Mouse (Mus musculus) gastrocnemius, postnatal 14 days (tissue): ENCODE measurements around the gene Diras1. TPM values are rescaled to one million over a fixed set of nuclear protein-coding genes. Genes with fewer than 3 reads are reported as not detected.
"Not testable (repeated sequence)": the region's sequence is repeated elsewhere in the genome, so short reads cannot be mapped to it uniquely, and the experiment has no call there.

Source experiments
- DNase-seq: peaks from one replicate; pipeline ENCODE4 v3.0.0; 2021; ENCODE audit warnings: mixed read lengths
- intact Hi-C: fragments of 180-260 bp; cut with DNase I; formaldehyde crosslinking; loops from one replicate; pipeline ENCODE4 v1.15.1; 2025; ENCODE audit warnings: low total_unique reads
- total RNA-seq, 2 experiments: library from RNA; stranded (reverse); gene quantifications; 2 replicates each; pipeline ENCODE4 v1.2.3; 2021

Diras1 gene
- total RNA-seq, 2 experiments from 2014 or later = 0.24 to 0.72 TPM

- no peak for DNase-seq
- intact Hi-C loops = loop anchor here (5.0 kb wide), 1 partner anchor 46 kb away; no protein-coding TSS in a partner anchor
Measured at GRCm38 (mm10) chr10:81001161-81001560, 24.3 kb downstream of the Diras1 start.

GRCm38 (mm10) chr10:81000197-81001062 is 25.0 kb downstream of the Diras1 start:
- intact Hi-C loops = loop anchor here (5.0 kb wide), 1 partner anchor 47 kb away; no protein-coding TSS in a partner anchor
- no peak for DNase-seq

- DNase-seq = peak; percentile 79
- intact Hi-C loops = loop anchor here (5.0 to 10.0 kb wide), 2 partner anchors 48 to 195 kb away; partner anchors contain the start of gene Amh
Measured at GRCm38 (mm10) chr10:80999362-81000196, 25.9 kb downstream of the Diras1 start.

GRCm38 (mm10) chr10:80998778-80999177 is 26.7 kb downstream of the Diras1 start:
- no peak for DNase-seq
- intact Hi-C loops = loop anchor here (10.0 kb wide), 1 partner anchor 194 kb away; the partner anchor contains the start of gene Amh

- intact Hi-C loops = loop anchor here (10.0 kb wide), 1 partner anchor 193 kb away; the partner anchor contains the start of gene Amh
- no peak for DNase-seq
Measured at GRCm38 (mm10) chr10:80998021-80998420, 27.4 kb downstream of the Diras1 start.

GRCm38 (mm10) chr10:80997332-80997731 is 28.1 kb downstream of the Diras1 start:
- DNase-seq = no peak
- intact Hi-C loops = loop anchor here (10.0 kb wide), 1 partner anchor 193 kb away; the partner anchor contains the start of gene Amh

- intact Hi-C loops = loop anchor here (10.0 kb wide), 1 partner anchor 192 kb away; the partner anchor contains the start of gene Amh
- no peak for DNase-seq
Measured at GRCm38 (mm10) chr10:80996501-80996900, 29.0 kb downstream of the Diras1 start.

- intact Hi-C loops = loop anchor here (10.0 kb wide), 1 partner anchor 190 kb away; the partner anchor contains the start of gene Amh
- DNase-seq = peak; percentile 79
Measured at GRCm38 (mm10) chr10:80995091-80995632, 30.3 kb downstream of the Diras1 start.

- no peak for DNase-seq
- intact Hi-C loops = loop anchor here (10.0 kb wide), 1 partner anchor 190 kb away; the partner anchor contains the start of gene Amh
Measured at GRCm38 (mm10) chr10:80994621-80995020, 30.8 kb downstream of the Diras1 start.

- intact Hi-C loops = loop anchor here (2.0 to 10.0 kb wide), 3 partner anchors 66 to 188 kb away; partner anchors contain the start of gene Amh
- no peak for DNase-seq
Measured at GRCm38 (mm10) chr10:80993276-80993675, 32.2 kb downstream of the Diras1 start.

- DNase-seq = no peak
- intact Hi-C loops = loop anchor here (2.0 to 10.0 kb wide), 3 partner anchors 65 to 187 kb away; partner anchors contain the start of gene Amh
Measured at GRCm38 (mm10) chr10:80991945-80992344, 33.5 kb downstream of the Diras1 start.

GRCm38 (mm10) chr10:80991007-80991406 is 34.5 kb downstream of the Diras1 start:
- intact Hi-C loops = loop anchor here (10.0 kb wide), 1 partner anchor 186 kb away; the partner anchor contains the start of gene Amh
- DNase-seq = no peak

GRCm38 (mm10) chr10:80990406-80990805 is 35.1 kb downstream of the Diras1 start:
- intact Hi-C loops = loop anchor here (10.0 kb wide), 1 partner anchor 186 kb away; the partner anchor contains the start of gene Amh

GRCm38 (mm10) chr10:80989854-80990253 is 35.6 kb downstream of the Diras1 start:
- DNase-seq = not testable (repeated sequence)
- intact Hi-C loops = loop anchor here (10.0 kb wide), 1 partner anchor 185 kb away; the partner anchor contains the start of gene Amh

More at GRCm38 (mm10) chr10:80990406-80990805, 35.1 kb downstream of the Diras1 start:
- no peak for DNase-seq

GRCm38 (mm10) chr10:80989446-80989845 is 36.0 kb downstream of the Diras1 start:
- no peak for DNase-seq
- intact Hi-C loops = no loop called here

GRCm38 (mm10) chr10:80987709-80988441 is 37.6 kb downstream of the Diras1 start:
- DNase-seq = peak; percentile 90
- intact Hi-C loops = loop anchor here (1.0 kb wide), 1 partner anchor 59 kb away; no protein-coding TSS in a partner anchor

- DNase-seq = peak; percentile 40
- intact Hi-C loops = no loop called here
Measured at GRCm38 (mm10) chr10:80986754-80987153, 38.7 kb downstream of the Diras1 start.
